Mouse (Mus musculus): ENCODE results near the gene Tmem190. TPM values are rescaled to one million over a fixed set of nuclear protein-coding genes. Genes with fewer than 3 reads are reported as not detected.
"Not testable (repeated sequence)": the region's sequence is repeated elsewhere in the genome, so short reads cannot be mapped to it uniquely, and the experiment has no call there.

Tmem190 gene
- total RNA-seq, 2 experiments from 2014 or later, result not detected

GRCm38 (mm10) chr7:4802247-4802646 lies 19.5 kb downstream of the Tmem190 start:
- intact Hi-C loops (cut with DNase I), result no loop called here
- no peak for DNase-seq (ENCODE audit: low spot score in 2 of 2)

- intact Hi-C loops (cut with DNase I), result loop anchor here (2.0 kb wide), 1 partner anchor 250 kb away; no protein-coding TSS in a partner anchor
- DNase-seq (ENCODE audit: low spot score in 2 of 2), result peak in 1 of 2 experiments; percentile 58
Measured at GRCm38 (mm10) chr7:4806716-4807115, 24.0 kb downstream of the Tmem190 start.

- intact Hi-C loops (cut with DNase I), result loop anchor here (1.0 to 5.0 kb wide), 3 partner anchors 111 to 264 kb away; partner anchors contain the start of genes Nat14 and Syt5
- not testable (repeated sequence) for DNase-seq (ENCODE audit: low spot score in 2 of 2)
Measured at GRCm38 (mm10) chr7:4811131-4811530, 28.4 kb downstream of the Tmem190 start.

- DNase-seq (ENCODE audit: low spot score in 2 of 2), result no peak
- intact Hi-C loops (cut with DNase I), result loop anchor here (1.0 to 5.0 kb wide), 3 partner anchors 110 to 265 kb away; partner anchors contain the start of genes Nat14 and Syt5
Measured at GRCm38 (mm10) chr7:4811842-4812302, 29.1 kb downstream of the Tmem190 start.

- peak; percentile 98 to 100 for DNase-seq (ENCODE audit: low spot score in 2 of 2)
- intact Hi-C loops (cut with DNase I), result loop anchor here (5.0 kb wide), 2 partner anchors 110 to 265 kb away; partner anchors contain the start of genes Nat14 and Syt5
Measured at GRCm38 (mm10) chr7:4812303-4813104, 29.8 kb downstream of the Tmem190 start, which contains the start of gene Ube2s. Ube2s (minus strand) TSS chr7:4812590.

- DNase-seq (ENCODE audit: low spot score in 2 of 2), result no peak
- intact Hi-C loops (cut with DNase I), result loop anchor here (5.0 kb wide), 2 partner anchors 109 to 266 kb away; partner anchors contain the start of genes Nat14 and Syt5
Measured at GRCm38 (mm10) chr7:4813105-4813791, 30.5 kb downstream of the Tmem190 start.

- DNase-seq (ENCODE audit: low spot score in 2 of 2), result no peak
- intact Hi-C loops (cut with DNase I), result no loop called here
Measured at GRCm38 (mm10) chr7:4816559-4816958, 33.8 kb downstream of the Tmem190 start.

GRCm38 (mm10) chr7:4820925-4821324 lies 38.2 kb downstream of the Tmem190 start:
- DNase-seq (ENCODE audit: low spot score in 2 of 2); intact Hi-C loops (cut with DNase I): not testable (repeated sequence)

- intact Hi-C loops (cut with DNase I), result no loop called here
- DNase-seq (ENCODE audit: low spot score in 2 of 2), result peak in 1 of 2 experiments; percentile 74
Measured at GRCm38 (mm10) chr7:4821690-4822089, 39.0 kb downstream of the Tmem190 start.

- intact Hi-C loops (cut with DNase I), result no loop called here
- no peak for DNase-seq (ENCODE audit: low spot score in 2 of 2)
Measured at GRCm38 (mm10) chr7:4822162-4822907, 39.6 kb downstream of the Tmem190 start.

GRCm38 (mm10) chr7:4825365-4825764 lies 42.6 kb downstream of the Tmem190 start:
- intact Hi-C loops (cut with DNase I), result no loop called here
- DNase-seq (ENCODE audit: low spot score in 2 of 2), result no peak

GRCm38 (mm10) chr7:4830476-4830875 lies 47.7 kb downstream of the Tmem190 start:
- intact Hi-C loops (cut with DNase I), result no loop called here
- DNase-seq (ENCODE audit: low spot score in 2 of 2), result no peak

Other genes with a start within 250 kb of the Tmem190 start
- 100 to 1,000 TPM; 261 to 281 TPM for gene Syt5, start 235.4 kb upstream of the Tmem190 start, total RNA-seq (2021)
- under 1 TPM; 0.46 to 0.71 TPM for gene Ptprh, start 178.9 kb upstream of the Tmem190 start, total RNA-seq (2021)
- 10 to 100 TPM; 14.0 to 16.7 TPM for gene Tmem86b, start 151.5 kb upstream of the Tmem190 start, total RNA-seq (2021)
- gene Ppp6r1, start 123.9 kb upstream of the Tmem190 start, total RNA-seq (2021), result 100 to 1,000 TPM; 145 to 148 TPM
- gene Hspbp1, start 97.9 kb upstream of the Tmem190 start, total RNA-seq (2021), result 100 to 1,000 TPM in 1 of 2 experiments, 10 to 100 TPM in 1; 91.8 to 105 TPM
- gene Brsk1, start 92.3 kb upstream of the Tmem190 start, total RNA-seq (2021), result 100 to 1,000 TPM; 394 to 407 TPM
- not detected for gene Tmem150b, start 57.7 kb upstream of the Tmem190 start, total RNA-seq (2021)
- gene Kmt5c, start 42.8 kb upstream of the Tmem190 start, total RNA-seq (2021), result 10 to 100 TPM; 25.0 to 30.4 TPM
- gene Cox6b2, start 29.8 kb upstream of the Tmem190 start, total RNA-seq (2021), result 1 to 10 TPM; 4.6 to 5.9 TPM
- not detected for gene Fam71e2, start 11.6 kb upstream of the Tmem190 start, total RNA-seq (2021)
- gene Il11, start 78 bp upstream of the Tmem190 start, total RNA-seq (2021), result under 1 TPM; 0.69 to 0.83 TPM
- 1 to 10 TPM; 2.3 to 3.0 TPM for gene Tmem238, start 6.7 kb downstream of the Tmem190 start, total RNA-seq (2021)
- 100 to 1,000 TPM; 428 to 431 TPM for gene Rpl28, start 9.9 kb downstream of the Tmem190 start, total RNA-seq (2021)
- 100 to 1,000 TPM; 108 to 110 TPM for gene Ube2s, start 29.7 kb downstream of the Tmem190 start, total RNA-seq (2021)
- 100 to 1,000 TPM; 115 to 148 TPM for gene Shisa7, start 61.8 kb downstream of the Tmem190 start, total RNA-seq (2021)
- gene Isoc2b, start 87.3 kb downstream of the Tmem190 start, total RNA-seq (2021), result 1 to 10 TPM; 3.3 to 4.1 TPM
- gene Isoc2a, start 94.2 kb downstream of the Tmem190 start, total RNA-seq (2021), result 10 to 100 TPM; 10.4 to 11.0 TPM
- gene Gm36210, start 123.6 kb downstream of the Tmem190 start, total RNA-seq (2021), result under 1 TPM in 1 of 2 experiments, not detected in 1; 0.25 TPM
- gene Zfp628, start 132.3 kb downstream of the Tmem190 start, total RNA-seq (2021), result 10 to 100 TPM; 14.3 to 14.6 TPM
- gene Nat14, start 139.1 kb downstream of the Tmem190 start, total RNA-seq (2021), result 100 to 1,000 TPM in 1 of 2 experiments, 10 to 100 TPM in 1; 94.4 to 103 TPM
- gene Ssc5d, start 142.8 kb downstream of the Tmem190 start, total RNA-seq (2021), result 1 to 10 TPM; 2.3 to 2.4 TPM
- gene Sbk2, start 181.5 kb downstream of the Tmem190 start, total RNA-seq (2021), result not detected
- gene Sbk3, start 188.2 kb downstream of the Tmem190 start, total RNA-seq (2021), result under 1 TPM; 0.34 to 0.85 TPM
- 10 to 100 TPM; 24.8 to 33.7 TPM for gene Zfp579, start 213.2 kb downstream of the Tmem190 start, total RNA-seq (2021)
- 1 to 10 TPM; 6.9 TPM for gene Zfp524, start 231.5 kb downstream of the Tmem190 start, total RNA-seq (2021)
- gene Fiz1, start 231.8 kb downstream of the Tmem190 start, total RNA-seq (2021), result 10 to 100 TPM; 21.2 to 31.2 TPM
- gene Gm44973, start 232.6 kb downstream of the Tmem190 start, total RNA-seq (2021), result not detected
- gene Zfp865, start 237.4 kb downstream of the Tmem190 start, total RNA-seq (2021), result 10 to 100 TPM; 32.9 to 34.5 TPM
- 10 to 100 TPM; 52.0 to 65.0 TPM for gene Ccdc106, start 237.6 kb downstream of the Tmem190 start, total RNA-seq (2021)

Measured in left cerebral cortex, postnatal 25 days (tissue).